In genomic region chr1:191996621-191997185, GRCm38 (mm10) we compare ENCODE assay signal across 13 mouse cellular contexts. TPM values are rescaled to one million over a fixed set of nuclear protein-coding genes. Genes with fewer than 3 reads are reported as not detected.
"Had no signal": no experiment of that assay in that cellular context is flagged by ENCODE, and none has a peak within 500 bp of the region (broad histone marks: within the 10 kb centered on the region; RNA-seq: fewer than 3 reads in every experiment).

No protein-coding gene starts in this region.

- H3K4me1 ChIP-seq: hindbrain, embryonic 15.5 days; limb, embryonic 15.5 days; stomach, embryonic 15.5 days had no signal

- H3K9me3 ChIP-seq: hindbrain, embryonic 15.5 days; limb, embryonic 15.5 days; midbrain, embryonic 10.5 days; stomach, embryonic 15.5 days had no signal

- H3K27ac ChIP-seq: hindbrain, embryonic 15.5 days; limb, embryonic 15.5 days; liver, embryonic 14.5 days; midbrain, embryonic 10.5 days; stomach, embryonic 15.5 days had no signal

- H3K27me3 ChIP-seq: hindbrain, embryonic 15.5 days; limb, embryonic 15.5 days; stomach, embryonic 15.5 days had no signal

- DNase-seq: layer of hippocampus, postnatal 36 days; lung, adult 18-20 months; right cerebral cortex, postnatal 14 days; thymus, adult 2 months; thymus, postnatal 25 days had no signal

- H3K4me3 ChIP-seq: hindbrain, embryonic 15.5 days; limb, embryonic 15.5 days; midbrain, embryonic 10.5 days; stomach, embryonic 15.5 days had no signal

- H3K9ac ChIP-seq: hindbrain, embryonic 15.5 days; limb, embryonic 15.5 days; liver, embryonic 14.5 days; stomach, embryonic 15.5 days had no signal

- ATAC-seq: intestine, embryonic 16.5 days; midbrain, embryonic 16.5 days had no signal

- H3K4me2 ChIP-seq: hindbrain, embryonic 15.5 days; limb, embryonic 15.5 days; stomach, embryonic 15.5 days had no signal

- H3K36me3 ChIP-seq: hindbrain, embryonic 15.5 days; midbrain, embryonic 10.5 days had no signal

RNA-seq across cellular contexts. Expression of gene Rd3, which starts 19.5 kb away (rescaled TPM):
- polyA plus RNA-seq: limb, embryonic 11.5 days had no signal
